In the genomic region with DNA sequence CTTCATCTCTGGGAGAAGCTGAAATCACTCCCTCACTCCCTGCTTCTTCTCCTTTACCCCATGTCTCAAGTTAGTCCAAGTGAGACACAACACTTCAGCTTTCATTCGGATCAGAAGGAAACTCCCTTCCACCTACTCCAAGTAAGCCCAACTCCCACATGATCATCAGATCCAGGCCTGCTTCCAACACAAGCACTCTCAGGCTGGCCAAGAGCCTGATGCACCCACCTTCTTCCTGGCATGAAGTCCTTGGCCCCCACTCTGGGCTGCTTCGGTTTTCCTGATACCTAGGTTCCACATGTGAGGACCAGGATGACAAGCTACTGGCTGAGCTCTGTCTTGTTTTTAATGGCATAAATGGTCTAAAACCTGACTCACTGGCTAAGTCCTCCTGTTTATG, we compare ENCODE assay signal across 15 mouse cellular contexts. TPM values are rescaled to one million over a fixed set of nuclear protein-coding genes. Genes with fewer than 3 reads are reported as not detected.
A peak's percentile ranks its signal among the peaks of the same experiment; 100 is the strongest.
DNase-seq lines count a peak whose midpoint lies in the region.
"Had no signal": no experiment of that assay in that cellular context is flagged by ENCODE, and none has a peak within 500 bp of the region (broad histone marks: within the 10 kb centered on the region; RNA-seq: fewer than 3 reads in every experiment).

No protein-coding gene starts in this region.

- DNase-seq in frontal cortex, adult 2 months (ENCODE audit: extremely low spot score in 1 of 2, low spot score in 1 of 2) = peak; percentile 20 to 59
- DNase-seq in frontal cortex, postnatal 10 days (ENCODE audit: low spot score in 2 of 2) = no peak
- DNase-seq in ovary, adult 18-20 months (ENCODE audit: low spot score) = peak; percentile 42
- DNase-seq in ovary, postnatal 10 days (ENCODE audit: low spot score) = no peak
- DNase-seq in lung, postnatal 25 days (ENCODE audit: low spot score) = peak; percentile 45
- peak; percentile 48 for DNase-seq in telencephalon, adult 2 months (ENCODE audit: low read depth, low spot score)
- DNase-seq in urinary bladder, postnatal 14 days (ENCODE audit: low spot score) = no peak
- no peak for DNase-seq in c-Kit-positive CD71-positive TER-119-positive erythroid progenitor cells, embryonic 14.5 days (ENCODE audit: low spot score)
- DNase-seq: adrenal gland, postnatal 14 days; cerebellum, adult 8-10 months; heart, adult 2 months; spleen, adult 18-20 months; thymus, adult 2 months had no signal

RNA-seq across cellular contexts. Expression of a gene that starts 28.3 kb away (rescaled TPM):
- polyA plus RNA-seq in frontal cortex, adult 2 months (2012; rRNA removed) = 0.13 and 0.14 TPM in 2 replicates
- polyA plus RNA-seq: hindbrain, embryonic 12.5 days; neural tube, embryonic 12.5 days had no signal

Comparison
In these comparisons a context has a peak if more than half of its experiments do, and no peak if none do; other contexts are left out.
1. DNase-seq: peak in frontal cortex, adult 2 months (2 of 2), ovary, adult 18-20 months (single experiment), lung, postnatal 25 days (single experiment) and telencephalon, adult 2 months (single experiment); none in frontal cortex, postnatal 10 days (0 of 2), ovary, postnatal 10 days (single experiment), urinary bladder, postnatal 14 days (single experiment) and c-Kit-positive CD71-positive TER-119-positive erythroid progenitor cells, embryonic 14.5 days (single experiment).